Mouse (Mus musculus) cerebellum, adult 9-10 months (tissue): ENCODE results near the gene Ppp2r5c.

ENCODE experiments used
- DNase-seq: peaks from one replicate; pipeline ENCODE4 v3.0.0; 2022

Ppp2r5c gene

GRCm38 (mm10) chr12:110512884-110513283, 66.0 kb downstream of the Ppp2r5c start:
- no peak for DNase-seq

- DNase-seq: no peak
Observed at GRCm38 (mm10) chr12:110515676-110516075, 68.8 kb downstream of the Ppp2r5c start.

- DNase-seq: no peak
Observed at GRCm38 (mm10) chr12:110520236-110520987, 73.5 kb downstream of the Ppp2r5c start.

GRCm38 (mm10) chr12:110523526-110523925, 76.6 kb downstream of the Ppp2r5c start:
- no peak for DNase-seq

- DNase-seq: no peak
Observed at GRCm38 (mm10) chr12:110532711-110533110, 85.8 kb downstream of the Ppp2r5c start.

- no peak for DNase-seq
Observed at GRCm38 (mm10) chr12:110533151-110533550, 86.2 kb downstream of the Ppp2r5c start.

- no peak for DNase-seq
Observed at GRCm38 (mm10) chr12:110533832-110534231, 86.9 kb downstream of the Ppp2r5c start.

GRCm38 (mm10) chr12:110535361-110535760, 88.4 kb downstream of the Ppp2r5c start:
- DNase-seq: no peak

- DNase-seq: peak; percentile 48
Observed at GRCm38 (mm10) chr12:110537751-110538150, 90.8 kb downstream of the Ppp2r5c start.

GRCm38 (mm10) chr12:110539346-110539745, 92.4 kb downstream of the Ppp2r5c start:
- no peak for DNase-seq

- no peak for DNase-seq
Observed at GRCm38 (mm10) chr12:110539798-110540197, 92.9 kb downstream of the Ppp2r5c start.

- no peak for DNase-seq
Observed at GRCm38 (mm10) chr12:110540273-110540672, 93.4 kb downstream of the Ppp2r5c start.

- no peak for DNase-seq
Observed at GRCm38 (mm10) chr12:110541001-110541400, 94.1 kb downstream of the Ppp2r5c start.

GRCm38 (mm10) chr12:110541528-110541927, 94.6 kb downstream of the Ppp2r5c start:
- DNase-seq: no peak

- no peak for DNase-seq
Observed at GRCm38 (mm10) chr12:110545040-110545701, 98.3 kb downstream of the Ppp2r5c start.

GRCm38 (mm10) chr12:110547573-110547972, 100.7 kb downstream of the Ppp2r5c start:
- no peak for DNase-seq

GRCm38 (mm10) chr12:110549437-110550112, 102.7 kb downstream of the Ppp2r5c start:
- no peak for DNase-seq

- DNase-seq: no peak
Observed at GRCm38 (mm10) chr12:110550364-110550763, 103.4 kb downstream of the Ppp2r5c start.

GRCm38 (mm10) chr12:110552113-110552512, 105.2 kb downstream of the Ppp2r5c start:
- no peak for DNase-seq

GRCm38 (mm10) chr12:110553362-110553761, 106.4 kb downstream of the Ppp2r5c start:
- DNase-seq: no peak

- no peak for DNase-seq
Observed at GRCm38 (mm10) chr12:110555536-110556240, 108.8 kb downstream of the Ppp2r5c start.

GRCm38 (mm10) chr12:110556861-110557628, 110.1 kb downstream of the Ppp2r5c start:
- DNase-seq: no peak
